Mouse (Mus musculus) brain, embryonic 14.5 days (tissue): Measurements from ENCODE around the gene Gp1bb. TPM values are rescaled to one million over a fixed set of nuclear protein-coding genes. Genes with fewer than 3 reads are reported as not detected.

Experiments
- DNase-seq: peaks from one replicate; pipeline ENCODE4 v3.0.0-alpha.2; 2011; ENCODE audit warnings: low read depth
- CTCF ChIP-seq: fragments of 200-500 bp; IDR thresholded peaks from 2 replicates; pipeline ENCODE4 v1.5.1; 2012; ENCODE audit warnings: inconsistent platforms, mild to moderate bottlenecking, moderate library complexity, borderline replicate concordance; ENCODE audit not compliant: insufficient read depth, insufficient read length; ENCODE audit errors: extremely low read depth
- POLR2A ChIP-seq: fragments of 200-500 bp; IDR thresholded peaks from 2 replicates; pipeline ENCODE4 v1.6.1; 2012; ENCODE audit warnings: mild to moderate bottlenecking, inconsistent platforms, borderline replicate concordance; ENCODE audit not compliant: poor library complexity, insufficient read depth, insufficient read length, severe bottlenecking; ENCODE audit errors: extremely low read depth
- polyA plus RNA-seq: library from polyadenylated mRNA; depleted of rRNA; stranded (reverse); fragments of >200 nt; gene quantifications from 2 replicates; pipeline ENCODE4 v1.2.3, GENCODE M21; 2012

The Gp1bb gene
- polyA plus RNA-seq, 1 experiment = 22.5 TPM

DNA sequence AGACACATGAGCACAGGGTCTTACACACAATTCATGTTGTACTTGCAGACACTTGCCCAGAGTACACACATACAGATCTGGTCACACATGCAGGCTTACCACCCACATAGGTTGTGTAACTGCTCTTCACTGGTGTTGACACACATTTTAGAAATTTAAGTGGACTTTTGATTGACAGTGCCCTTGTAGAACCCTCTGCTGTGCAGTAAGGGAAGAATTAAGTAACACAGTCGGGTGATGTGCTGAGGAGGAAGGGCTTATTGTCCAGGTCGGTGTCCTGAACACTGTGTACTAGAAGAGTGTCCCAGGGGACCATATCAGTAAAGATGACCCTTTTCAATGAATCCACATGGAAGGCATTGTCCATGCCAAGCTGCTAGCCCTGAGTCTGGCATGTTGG is 28.3 kb downstream of the Gp1bb start:
- TF ChIP-seq CTCF (no peak), POLR2A (no peak)
- DNase-seq = no peak

DNA sequence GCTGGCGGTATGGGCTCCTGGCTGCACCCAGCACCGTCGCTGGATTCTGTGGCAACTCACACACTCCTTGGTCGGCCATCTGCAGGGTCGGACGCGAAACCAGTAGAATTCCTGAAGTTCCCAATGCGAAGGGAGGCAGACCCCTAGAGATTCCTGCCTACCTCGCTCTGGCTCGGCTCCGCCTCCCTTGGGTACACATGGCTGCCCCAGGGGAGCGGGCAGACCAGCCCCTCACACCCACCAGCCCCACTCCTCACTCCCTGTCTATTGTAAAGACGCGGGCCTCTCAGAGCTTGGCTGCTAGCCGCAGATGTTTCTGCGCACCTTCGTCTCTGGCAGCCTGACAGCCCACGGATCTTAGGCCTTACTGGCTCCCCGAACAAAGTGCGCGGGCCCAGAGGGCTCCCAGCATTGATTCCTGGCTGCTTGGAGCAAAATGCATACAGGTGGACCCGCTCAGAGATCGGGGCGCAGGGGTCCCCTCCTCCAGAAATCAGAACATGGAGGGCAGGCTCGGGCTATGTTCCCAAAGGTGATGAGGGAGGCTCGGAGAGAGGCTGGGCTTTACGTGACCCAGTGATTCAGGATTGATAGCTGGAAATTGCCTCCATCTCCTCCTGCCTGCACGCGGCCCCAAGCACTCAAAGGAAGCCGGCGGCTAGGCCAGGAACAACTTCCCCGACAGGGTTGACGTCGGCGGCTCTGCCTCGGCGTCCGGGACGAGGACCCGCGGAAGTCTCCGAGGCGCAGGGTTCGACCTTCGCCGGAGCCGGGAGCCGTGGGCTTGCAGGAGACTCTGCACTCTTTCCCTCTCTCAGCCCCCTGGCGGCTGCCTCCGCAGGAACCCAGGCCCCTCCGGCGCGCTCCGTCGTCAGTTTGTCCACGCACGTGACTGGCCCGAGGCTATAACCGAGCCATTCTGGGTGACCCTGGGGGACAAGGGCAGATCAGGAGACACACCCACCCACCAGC is 30.9 kb downstream of the Gp1bb start:
- no peak for DNase-seq
- TF ChIP-seq CTCF (peak; percentile 35; the same call in 1 of the 2 replicates), POLR2A (no peak)

DNA sequence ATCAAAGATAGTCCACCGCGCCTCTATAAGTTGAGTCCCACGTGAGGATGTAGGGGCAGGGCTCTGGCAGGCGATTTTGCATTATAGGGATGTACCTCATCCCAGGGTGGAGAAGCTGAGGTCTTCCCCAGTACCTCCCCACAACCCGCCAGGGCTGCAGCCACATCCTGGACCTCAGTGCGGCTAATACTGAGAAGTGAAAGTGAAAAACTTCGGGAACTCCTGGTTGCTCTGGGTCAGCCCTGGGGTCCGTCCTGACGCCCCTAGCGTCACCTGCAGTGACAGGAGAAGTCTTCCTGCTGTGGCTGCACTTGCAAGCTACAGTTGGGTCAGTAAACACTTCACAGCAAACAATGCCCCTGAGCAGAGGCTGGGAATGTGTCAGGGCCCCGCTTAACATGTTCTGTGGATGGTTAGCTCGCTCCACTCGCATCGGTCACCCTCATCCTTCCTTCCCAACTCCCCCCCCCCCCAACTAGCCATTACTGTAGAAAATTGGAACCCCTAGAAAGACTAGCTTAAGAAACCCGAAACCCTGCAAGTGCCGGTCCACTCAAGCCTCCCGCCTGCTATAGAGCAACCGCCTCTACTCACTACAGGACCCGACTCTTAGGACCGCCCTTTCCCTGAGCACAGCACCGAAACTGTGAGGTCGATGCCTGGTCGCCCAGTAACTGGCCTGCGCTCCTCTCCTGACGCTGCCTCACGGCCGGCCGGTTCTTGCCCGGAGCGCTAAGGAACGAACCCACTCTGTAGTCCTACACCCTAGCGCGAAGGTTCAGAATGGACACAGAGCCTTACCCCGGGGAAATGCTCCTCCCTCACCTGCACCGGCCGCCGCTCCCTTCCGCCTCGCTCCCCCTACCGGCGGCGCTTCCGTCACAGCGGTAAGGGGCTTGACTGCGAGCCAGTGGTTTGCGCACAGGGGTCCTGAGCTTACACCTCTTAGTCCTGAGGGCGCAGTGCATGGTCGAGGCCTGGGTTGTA is 32.1 kb downstream of the Gp1bb start, which contains the start of gene Tbx1:
Tbx1 (minus strand) TSS at position 868 of the 987 bp plus-strand sequence.
- DNase-seq = no peak
- TF ChIP-seq POLR2A (no peak), CTCF (peak; percentile 43; the same call in 1 of the 2 replicates)

DNA sequence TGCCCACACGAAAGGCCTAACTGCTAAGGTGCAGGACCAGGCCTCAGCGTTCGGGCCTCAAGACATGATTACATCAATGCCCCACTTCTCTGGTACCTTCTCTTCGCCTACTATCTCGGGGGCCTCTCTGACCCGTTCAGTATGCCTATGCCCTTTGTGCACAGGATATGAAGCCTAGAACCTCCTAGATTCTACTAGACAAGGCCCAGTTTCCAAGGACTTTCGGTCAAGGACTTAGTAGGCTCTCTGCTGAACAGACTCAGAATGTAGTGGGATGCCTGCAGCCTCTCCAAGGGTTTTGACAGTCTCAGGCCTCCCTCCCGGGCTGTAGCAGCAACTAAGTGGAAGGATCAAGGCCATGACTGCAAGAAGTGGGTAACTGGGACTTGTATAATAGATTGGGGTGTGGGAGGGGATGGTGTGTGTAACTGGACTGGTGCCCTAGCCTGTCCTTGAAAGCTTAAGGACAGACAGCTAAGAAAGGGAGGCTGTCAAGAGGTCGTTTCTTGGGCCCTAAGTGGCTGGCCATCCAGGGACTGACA is 33.1 kb downstream of the Gp1bb start:
- no peak for TF ChIP-seq POLR2A
- TF ChIP-seq CTCF = no peak
- no peak for DNase-seq

DNA sequence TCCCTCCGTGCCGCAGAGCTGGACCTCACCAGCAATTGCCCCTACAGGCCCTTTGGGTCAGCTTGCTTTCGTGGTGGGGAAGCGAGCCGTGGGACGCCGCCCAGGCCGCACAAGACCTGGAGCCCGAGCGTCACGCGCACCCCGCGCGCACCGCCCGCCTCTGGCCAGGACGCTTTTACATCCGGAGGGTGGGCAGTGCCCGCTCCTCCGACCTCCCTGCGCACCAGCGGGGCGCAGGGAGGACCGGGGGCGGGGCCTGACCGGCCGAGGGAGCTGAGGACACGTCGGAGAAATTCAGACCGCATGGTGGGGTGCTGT is 33.5 kb downstream of the Gp1bb start:
- DNase-seq = no peak
- no peak for TF ChIP-seq POLR2A
- TF ChIP-seq CTCF = no peak

DNA sequence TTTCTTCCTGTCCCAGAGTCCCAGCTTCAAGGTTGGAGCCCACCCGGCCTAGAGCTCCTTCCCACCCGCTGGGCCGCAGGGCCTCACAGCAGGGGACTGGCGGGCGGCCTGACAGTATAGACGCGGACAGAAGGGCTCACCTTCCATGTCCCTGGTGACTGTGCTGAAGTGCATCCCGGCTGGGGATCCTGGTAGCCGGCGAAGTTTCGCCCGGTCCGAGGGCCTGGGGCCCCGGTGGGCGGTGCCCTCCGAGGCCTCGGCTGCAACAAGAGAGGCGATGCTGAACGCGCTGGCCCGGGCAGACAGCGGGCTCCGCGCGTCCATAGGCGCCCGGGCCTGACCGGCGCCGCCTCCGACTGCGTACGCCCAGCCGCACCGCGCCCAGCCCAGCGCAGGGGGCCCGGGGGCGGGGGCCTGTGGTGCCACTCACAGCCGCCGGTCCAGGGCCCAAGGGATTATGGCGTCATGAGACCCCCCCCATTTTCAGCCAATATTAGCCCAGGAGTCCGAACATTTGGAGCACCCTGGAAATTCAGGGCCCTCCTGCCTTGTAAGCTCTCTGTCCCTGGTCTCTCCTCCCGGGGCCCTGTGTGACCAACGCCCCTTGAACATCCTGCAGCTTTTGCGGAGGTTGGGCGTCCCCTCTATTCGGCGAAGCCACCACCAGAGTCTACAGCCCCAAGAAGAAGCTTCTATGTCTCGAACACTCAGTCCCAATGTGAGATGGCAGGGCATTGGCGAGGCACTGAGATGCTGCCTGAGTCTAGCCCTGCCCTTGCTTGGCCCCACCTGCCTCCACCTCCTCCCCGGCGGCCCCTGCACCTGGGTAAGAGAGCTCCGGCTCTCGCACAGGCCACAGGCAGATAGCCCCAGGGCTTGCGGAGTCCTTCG is 34.1 kb downstream of the Gp1bb start:
- TF ChIP-seq POLR2A = no peak
- DNase-seq = no peak

DNA sequence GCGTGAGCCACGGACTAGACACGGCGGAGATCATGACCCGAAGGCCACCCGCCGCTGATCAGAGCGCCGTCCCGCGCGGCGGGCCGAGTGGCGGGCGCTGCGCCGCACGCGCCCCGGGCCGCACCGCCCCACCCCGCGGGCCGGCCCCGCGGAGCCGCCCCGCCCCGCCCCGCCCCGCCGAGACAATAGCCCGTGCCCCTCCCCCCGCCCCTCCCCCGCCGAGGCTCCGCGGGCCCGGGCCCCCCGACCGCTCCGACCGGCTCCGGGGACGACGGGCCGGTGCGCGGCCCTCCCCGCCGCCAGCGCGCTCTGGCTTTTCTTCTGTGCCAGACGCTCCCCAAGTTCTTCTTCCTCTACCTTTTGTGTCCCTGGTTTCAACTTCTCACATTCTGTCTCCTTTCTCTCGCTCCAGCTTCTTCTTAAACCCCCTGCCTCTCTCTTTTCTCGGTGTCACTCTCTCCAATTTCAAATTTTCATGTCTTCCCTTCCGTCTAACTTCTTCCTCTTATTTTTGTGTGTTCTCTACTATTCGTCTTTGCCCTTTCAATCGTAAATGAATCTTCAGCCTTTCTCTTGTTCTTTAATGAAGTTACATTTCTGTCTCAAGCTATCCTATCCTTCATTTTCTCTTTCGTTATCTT is 35.2 kb downstream of the Gp1bb start:
- TF ChIP-seq POLR2A (no peak), CTCF (no peak)
- no peak for DNase-seq

DNA sequence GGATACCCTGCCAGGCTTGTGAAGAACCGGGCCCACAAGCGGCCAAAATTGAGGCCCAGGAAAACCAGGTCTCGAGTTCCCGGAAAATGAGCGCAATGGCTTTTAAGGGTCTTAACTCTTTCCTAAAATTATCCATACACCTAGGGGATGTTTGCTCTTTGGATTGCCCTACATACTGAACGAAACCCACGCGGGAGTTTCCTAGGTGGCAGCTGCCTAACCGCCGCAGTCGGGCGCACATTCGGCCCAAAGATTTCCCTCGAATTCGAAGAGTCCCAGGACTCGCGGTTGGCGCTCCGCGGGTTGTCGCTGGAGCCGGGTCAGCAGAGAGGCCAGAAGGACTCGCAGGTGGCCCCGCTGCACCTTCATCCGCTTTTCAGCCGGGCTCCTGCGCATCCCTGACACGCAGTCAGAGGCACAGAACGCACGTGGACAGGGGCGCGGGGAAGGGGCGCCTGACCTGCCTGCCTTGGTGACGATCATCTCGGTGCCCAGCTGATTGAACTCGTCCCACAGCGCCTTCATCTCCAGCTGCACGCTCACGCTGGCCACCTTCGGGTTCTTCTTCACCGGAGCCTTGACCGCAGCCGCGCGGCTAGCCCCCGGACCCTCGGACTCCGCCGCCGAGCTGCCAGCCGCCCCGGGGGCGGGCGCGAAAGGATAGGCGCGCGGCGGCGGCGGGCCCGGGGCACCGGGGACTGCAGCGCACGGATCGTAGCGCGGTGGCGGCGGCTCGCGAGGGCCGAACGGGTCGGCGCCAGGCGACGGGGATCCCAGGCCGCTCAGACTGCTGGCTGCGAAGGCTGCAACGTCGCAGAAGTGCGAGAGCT is 35.9 kb downstream of the Gp1bb start:
- DNase-seq = no peak
- TF ChIP-seq CTCF (no peak), POLR2A (no peak)

DNA sequence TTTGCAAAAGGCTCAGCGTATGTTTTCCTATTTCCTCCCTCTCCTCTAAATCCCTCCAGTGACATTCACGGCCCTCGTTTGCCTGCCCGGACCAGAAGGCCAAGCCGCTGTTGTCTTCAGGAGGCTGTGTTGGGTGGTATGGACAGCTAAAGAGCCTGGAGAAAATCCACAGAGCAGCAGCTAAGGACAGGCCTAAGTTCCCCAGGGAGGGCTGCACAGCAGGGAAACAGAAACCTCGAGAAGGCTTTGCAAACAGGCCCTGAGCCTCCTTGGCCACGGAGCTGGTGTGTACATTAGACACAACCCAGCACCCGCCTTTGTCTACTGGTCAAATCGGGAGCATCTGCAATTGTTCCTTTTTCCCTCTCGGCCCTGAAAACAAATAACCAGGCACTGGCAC is 36.5 kb downstream of the Gp1bb start:
- TF ChIP-seq CTCF (no peak), POLR2A (no peak)
- no peak for DNase-seq

DNA sequence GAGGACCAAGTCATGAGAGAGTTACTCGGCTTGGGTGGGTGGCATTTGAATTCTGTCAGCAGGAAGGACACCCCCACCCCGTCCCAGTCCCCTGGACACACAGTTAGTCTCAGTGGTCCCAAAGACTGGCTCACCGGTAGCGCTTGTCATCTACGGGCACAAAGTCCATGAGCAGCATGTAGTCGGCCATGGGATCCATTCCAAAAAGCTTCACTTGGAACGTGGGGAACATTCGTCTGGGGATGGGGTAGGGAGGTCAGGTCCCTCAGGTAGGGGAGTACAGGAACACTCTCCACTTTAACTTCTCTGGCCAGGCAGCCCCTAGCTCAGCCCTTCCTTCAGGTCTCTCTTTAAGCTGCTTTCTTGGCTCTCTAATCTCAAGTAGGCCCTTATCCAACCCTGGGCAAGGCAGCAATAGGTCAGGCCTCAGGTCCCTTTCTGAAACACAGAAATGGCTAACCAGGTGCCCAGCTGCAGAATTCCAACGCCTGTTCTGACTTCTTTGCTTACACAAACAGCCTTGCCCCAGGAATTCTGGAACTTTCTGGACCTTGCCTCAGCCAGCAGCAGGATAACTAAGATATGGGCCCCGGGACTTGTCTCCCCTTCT is 37.2 kb downstream of the Gp1bb start:
- TF ChIP-seq POLR2A (no peak), CTCF (no peak)
- no peak for DNase-seq
